Mouse (Mus musculus) midbrain, embryonic 11.5 days (tissue): ENCODE data around the gene Sv2c. TPM values are rescaled to one million over a fixed set of nuclear protein-coding genes. Genes with fewer than 3 reads are reported as not detected.

Experiments used
- ATAC-seq: fragments of 200-750 bp; cut with Nextera tagmentation; 2 replicates; pipeline ENCODE4 v1.8.0; 2017; ENCODE audit warnings: moderate TSS enrichment, moderate library complexity; ENCODE audit not compliant: low FRiP score
- DNase-seq: peaks from one replicate; pipeline ENCODE4 v3.0.0; 2015; ENCODE audit warnings: low spot score; ENCODE audit errors: missing footprints
- H3K27ac ChIP-seq: fragments of 300-500 bp; sonication (generic); 2 replicates; pipeline ENCODE4 v1.5.1; 2014; ENCODE audit warnings: low read depth, low read length
- H3K27me3 ChIP-seq: fragments of 300-500 bp; sonication (generic); 2 replicates; pipeline ENCODE4 v1.6.1; 2014; ENCODE audit warnings: mild to moderate bottlenecking, low read length, moderate library complexity, mixed read lengths; ENCODE audit not compliant: control insufficient read depth, insufficient read depth
- H3K36me3 ChIP-seq: fragments of 300-500 bp; sonication (generic); 2 replicates; pipeline ENCODE4 v1.6.1; 2014; ENCODE audit warnings: mild to moderate bottlenecking, low read length, moderate library complexity, mixed read lengths; ENCODE audit not compliant: control insufficient read depth, insufficient read depth
- H3K4me1 ChIP-seq: fragments of 300-500 bp; sonication (generic); 2 replicates; pipeline ENCODE4 v1.6.1; 2014; ENCODE audit warnings: low read length; ENCODE audit not compliant: control insufficient read depth, insufficient read depth
- H3K4me2 ChIP-seq: fragments of 300-500 bp; sonication (generic); 2 replicates; pipeline ENCODE4 v1.6.1; 2014; ENCODE audit warnings: mild to moderate bottlenecking, moderate library complexity
- H3K4me3 ChIP-seq: fragments of 300-500 bp; sonication (generic); 2 replicates; pipeline ENCODE4 v1.5.1; 2014; ENCODE audit warnings: low read depth, low read length
- H3K9ac ChIP-seq: fragments of 300-500 bp; sonication (generic); 2 replicates; pipeline ENCODE4 v1.6.1; 2014; ENCODE audit warnings: low read length
- H3K9me3 ChIP-seq: fragments of 300-500 bp; sonication (generic); 2 replicates; pipeline ENCODE4 v1.6.1; 2016; ENCODE audit warnings: low read length; ENCODE audit not compliant: control insufficient read depth
- WGBS: fragments of 180-500 bp; shearing (Covaris S2); extraction: QIAGEN DNeasy Blood & Tissue Kit; methylation state at CpG from one replicate; pipeline ENCODE4 v1.1.7; 2014; 5-methylcytosine and 5-hydroxymethylcytosine counted together
- polyA plus RNA-seq: library from polyadenylated mRNA; unstranded; fragments of >200 nt; fragmentation: Nextera tagmentation; extraction: Ambion mirVana; gene quantifications from 2 replicates; pipeline ENCODE4 v1.2.1, GENCODE M21; 2014

The Sv2c gene
- polyA plus RNA-seq, 1 experiment from 2014 or later = 1.1 TPM

- H3K4me2 ChIP-seq = no peak overlapping the region
- 85% methylated on average over 6 of the region's 6 CpGs for whole genome bisulfite sequencing
- no peaks in the 10 kb centered on the region for H3K36me3 ChIP-seq
- H3K27me3 ChIP-seq = no peaks in the 10 kb centered on the region
- no peak overlapping the region for H3K27ac ChIP-seq
- H3K9ac ChIP-seq = no peak overlapping the region
- ATAC-seq = no peak
- DNase-seq = no peak
- no peak overlapping the region for H3K4me3 ChIP-seq
- peaks cover 5% of the 10 kb centered on the region; the same call in 1 of the 2 replicates for H3K4me1 ChIP-seq
- no peaks in the 10 kb centered on the region for H3K9me3 ChIP-seq
These were observed 165.6 kb downstream of the Sv2c start for GRCm38 (mm10) chr13:95966791-95967190.

DNA sequence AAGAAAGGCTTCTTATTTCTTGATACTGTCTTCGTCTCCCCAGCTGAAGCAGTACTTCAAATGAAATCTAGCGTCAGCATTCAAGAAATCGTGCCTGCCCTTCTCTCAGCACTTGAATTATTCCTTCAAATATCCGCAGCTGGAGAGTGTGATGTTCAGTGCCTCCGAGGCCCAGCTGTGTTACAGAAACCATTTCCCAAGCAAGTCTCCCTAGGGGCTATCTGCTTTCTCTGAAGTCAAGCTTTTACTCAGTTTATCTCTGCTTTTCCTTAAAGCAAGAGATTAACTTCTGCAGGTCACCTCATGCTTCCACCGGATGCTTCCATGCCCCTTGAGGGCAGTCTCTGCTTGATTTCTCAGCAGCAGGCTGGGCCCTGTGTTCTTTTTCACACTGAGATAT, 166.8 kb downstream of the Sv2c start:
- H3K9ac ChIP-seq = no peak overlapping the region
- DNase-seq (no peak), ATAC-seq (no peak)
- H3K27ac ChIP-seq = no peak overlapping the region
- H3K27me3 ChIP-seq = no peaks in the 10 kb centered on the region
- no peak overlapping the region for H3K4me3 ChIP-seq
- 70% methylated on average over 6 of the region's 6 CpGs for WGBS
- H3K4me2 ChIP-seq = no peak overlapping the region
- H3K36me3 ChIP-seq = no peaks in the 10 kb centered on the region
- peaks cover 12% of the 10 kb centered on the region; the same call in 1 of the 2 replicates for H3K4me1 ChIP-seq
- H3K9me3 ChIP-seq = no peaks in the 10 kb centered on the region

DNA sequence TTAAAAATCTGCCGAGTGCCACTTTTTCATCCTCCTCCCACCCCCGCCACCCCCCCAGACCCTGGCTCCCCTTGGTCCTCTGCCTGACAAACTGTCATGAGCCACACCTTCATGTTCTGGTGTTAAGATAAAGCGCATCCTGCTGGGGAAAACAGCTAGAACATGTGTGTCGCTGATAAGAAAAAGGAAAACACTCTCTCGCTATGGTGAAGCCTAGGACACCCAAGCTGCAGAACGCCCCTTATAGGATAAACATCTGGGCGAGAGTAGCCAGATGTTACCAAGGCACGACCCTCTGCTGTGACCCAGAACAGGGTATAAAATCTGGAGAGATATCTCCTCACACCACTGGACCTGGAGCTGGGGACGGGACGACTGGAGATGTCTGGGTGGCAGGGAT, 167.2 kb downstream of the Sv2c start:
- H3K4me3 ChIP-seq = no peak overlapping the region
- no peaks in the 10 kb centered on the region for H3K27me3 ChIP-seq
- no peak for DNase-seq
- peaks cover 15% of the 10 kb centered on the region for H3K4me1 ChIP-seq
- H3K9me3 ChIP-seq = no peaks in the 10 kb centered on the region
- H3K36me3 ChIP-seq = no peaks in the 10 kb centered on the region
- no peak overlapping the region for H3K27ac ChIP-seq
- WGBS = 79% methylated on average over 10 of the region's 10 CpGs
- ATAC-seq = no peak
- no peak overlapping the region for H3K4me2 ChIP-seq
- no peak overlapping the region for H3K9ac ChIP-seq

DNA sequence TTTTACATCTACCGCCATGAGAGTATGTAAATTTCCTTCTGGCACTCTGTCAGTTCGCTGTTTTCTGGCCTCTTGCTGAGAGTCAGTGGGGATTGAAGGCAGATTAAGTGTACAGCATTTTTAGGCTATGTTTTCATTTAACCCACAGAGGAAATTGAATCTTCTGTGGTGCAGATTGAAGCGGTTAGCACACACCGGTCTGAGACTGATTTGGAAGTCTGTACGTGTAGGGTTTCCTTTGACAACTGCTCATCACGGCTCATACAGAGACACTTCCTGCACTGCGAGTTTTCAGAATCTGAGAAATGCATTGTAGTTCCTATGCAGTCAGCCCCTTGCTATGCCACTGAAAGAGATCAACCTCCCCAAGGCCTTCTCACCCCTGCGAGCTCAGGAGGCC, 168.2 kb downstream of the Sv2c start:
- no peak overlapping the region for H3K4me2 ChIP-seq
- H3K9ac ChIP-seq = no peak overlapping the region
- whole genome bisulfite sequencing = 67% methylated on average over 8 of the region's 8 CpGs
- peaks cover 23% of the 10 kb centered on the region for H3K4me1 ChIP-seq
- H3K27ac ChIP-seq = no peak overlapping the region
- no peaks in the 10 kb centered on the region for H3K9me3 ChIP-seq
- no peak for DNase-seq
- no peaks in the 10 kb centered on the region for H3K36me3 ChIP-seq
- H3K27me3 ChIP-seq = no peaks in the 10 kb centered on the region
- ATAC-seq = no peak
- no peak overlapping the region for H3K4me3 ChIP-seq

DNA sequence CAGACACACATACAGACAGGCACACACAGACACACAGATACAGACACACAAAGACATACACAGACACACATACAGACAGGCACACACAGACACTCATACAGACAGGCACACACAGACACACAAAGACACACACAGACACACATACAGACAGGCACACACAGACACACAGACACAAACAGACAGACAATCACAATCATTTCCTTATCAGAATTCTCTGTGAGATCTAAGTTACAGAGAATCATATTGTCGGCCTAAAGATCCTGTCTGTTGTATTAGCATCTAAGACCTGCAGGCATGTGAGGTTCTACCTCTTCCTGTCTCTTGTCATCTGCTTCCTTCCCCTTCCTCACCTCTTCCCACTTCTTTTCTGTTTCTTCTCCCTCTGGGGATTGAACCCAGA, 168.7 kb downstream of the Sv2c start:
- WGBS = 95% methylated on average over 1 of the region's 1 CpGs
- no peak for ATAC-seq
- Histone ChIP-seq H3K4me3 (no peak overlapping the region), H3K4me2 (no peak overlapping the region), H3K4me1 (peaks cover 23% of the 10 kb centered on the region), H3K36me3 (no peaks in the 10 kb centered on the region), H3K27ac (no peak overlapping the region), H3K27me3 (no peaks in the 10 kb centered on the region), H3K9ac (no peak overlapping the region), H3K9me3 (no peaks in the 10 kb centered on the region)
- DNase-seq = no peak

- no peaks in the 10 kb centered on the region for H3K9me3 ChIP-seq
- H3K27me3 ChIP-seq = no peaks in the 10 kb centered on the region
- DNase-seq (no peak), ATAC-seq (no peak)
- H3K27ac ChIP-seq = no peak overlapping the region
- 29% methylated on average over 7 of the region's 7 CpGs for WGBS
- H3K4me3 ChIP-seq = peak overlapping the region; percentile 32; the same call in 1 of the 2 replicates
- no peaks in the 10 kb centered on the region for H3K36me3 ChIP-seq
- H3K9ac ChIP-seq = no peak overlapping the region; the same call in 1 of the 2 replicates
- H3K4me1 ChIP-seq = peaks cover 20% of the 10 kb centered on the region
- H3K4me2 ChIP-seq = peak overlapping the region; percentile 65; the same call in 1 of the 2 replicates
These were observed 170.5 kb downstream of the Sv2c start for GRCm38 (mm10) chr13:95961905-95962304.

DNA sequence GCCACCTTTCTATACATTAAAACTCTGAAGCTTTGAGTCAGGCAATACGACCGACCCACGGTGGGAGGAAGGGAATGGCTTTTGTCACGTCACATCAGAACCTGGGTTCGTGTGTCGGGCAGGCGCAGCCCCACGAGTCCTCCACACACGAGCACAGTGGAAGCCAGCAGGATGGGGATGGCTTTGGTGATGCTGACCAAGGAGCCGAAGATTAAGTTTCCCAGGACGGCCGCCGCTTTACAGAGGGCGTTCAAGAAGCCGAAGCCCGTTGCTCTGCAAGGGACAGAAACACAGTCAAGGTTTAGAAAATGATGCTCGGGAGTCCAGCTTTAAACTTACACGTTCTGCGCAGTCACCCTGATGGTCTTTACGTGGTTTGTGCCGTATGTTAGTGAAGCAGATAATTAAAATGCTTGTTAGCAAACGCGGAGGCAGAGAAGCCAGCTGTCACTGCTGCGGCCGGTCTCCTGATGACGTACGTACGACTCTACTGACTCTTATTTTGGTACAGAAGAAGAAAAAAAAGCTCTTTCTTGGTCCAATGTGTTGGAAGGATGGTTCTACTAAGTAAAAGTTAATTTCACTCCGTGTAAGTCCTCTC, 171.1 kb downstream of the Sv2c start:
- WGBS = 14% methylated on average over 29 of the region's 29 CpGs
- H3K4me2 ChIP-seq = peak overlapping the region; percentile 65
- ATAC-seq = peak; percentile 25
- no peaks in the 10 kb centered on the region for H3K9me3 ChIP-seq
- H3K4me1 ChIP-seq = peaks cover 20% of the 10 kb centered on the region
- H3K36me3 ChIP-seq = no peaks in the 10 kb centered on the region
- H3K27ac ChIP-seq = no peak overlapping the region
- H3K4me3 ChIP-seq = peak overlapping the region; percentile 32
- peak overlapping the region; percentile 44 for H3K9ac ChIP-seq
- DNase-seq = peak; percentile 97
- no peaks in the 10 kb centered on the region for H3K27me3 ChIP-seq

DNA sequence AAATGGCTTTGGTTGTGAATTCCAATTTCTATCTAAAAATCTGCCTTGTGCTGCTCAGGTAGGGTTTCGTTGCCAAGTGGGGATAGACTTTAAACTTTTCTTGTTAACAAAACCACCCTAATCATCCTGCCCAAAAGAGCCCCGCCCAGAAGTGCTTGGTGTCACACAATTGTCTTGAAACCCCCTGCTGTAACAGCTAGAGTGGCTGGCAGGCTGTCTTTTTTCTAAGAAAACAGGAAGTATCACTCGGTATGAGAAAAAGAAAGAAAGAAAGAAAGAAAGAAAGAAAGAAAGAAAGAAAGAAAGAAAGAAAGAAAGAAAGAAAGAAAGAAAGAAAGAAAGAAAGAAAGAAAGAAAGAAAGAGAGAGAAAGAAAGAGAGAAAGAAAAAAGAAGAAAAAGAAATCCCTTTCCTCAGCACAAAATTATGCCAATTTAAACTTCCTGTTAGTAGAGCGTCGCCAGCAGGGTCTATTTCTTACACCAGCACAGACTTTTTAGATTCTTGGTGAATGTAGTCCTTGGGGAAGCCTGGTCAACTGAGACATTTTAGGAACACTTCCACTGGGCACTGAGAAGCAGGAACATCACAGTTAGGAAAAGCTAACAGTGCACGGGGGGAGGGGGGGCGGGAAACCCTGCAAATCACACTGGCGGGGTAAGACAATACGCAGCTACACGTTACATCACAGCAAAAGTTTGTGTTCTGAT, 171.7 kb downstream of the Sv2c start:
- Histone ChIP-seq H3K9me3 (no peaks in the 10 kb centered on the region), H3K27me3 (no peaks in the 10 kb centered on the region), H3K36me3 (no peaks in the 10 kb centered on the region), H3K4me1 (peaks cover 20% of the 10 kb centered on the region), H3K4me3 (peak overlapping the region; percentile 32), H3K4me2 (peak overlapping the region; percentile 65), H3K9ac (peak overlapping the region; percentile 44), H3K27ac (no peak overlapping the region; the same call in 1 of the 2 replicates)
- DNase-seq = no peak
- 3% methylated on average over 10 of the region's 10 CpGs for WGBS
- peak; percentile 4; the same call in 1 of the 2 replicates for ATAC-seq
